Mouse (Mus musculus) liver, embryonic 14.5 days (tissue): ENCODE data around the gene Cemip2.

Experiments
- CTCF ChIP-seq: IDR thresholded peaks from 2 replicates; pipeline ENCODE4 v1.5.1; 2016; ENCODE audit warnings: antibody characterized with exemption, low read depth, control low read depth
- EP300 ChIP-seq: IDR thresholded peaks from 2 replicates; pipeline ENCODE4 v1.6.1; 2016; ENCODE audit warnings: antibody characterized with exemption, low read depth

- TF ChIP-seq CTCF (no peak), EP300 (no peak)
These were observed 55.4 kb downstream of the Cemip2 start for GRCm38 (mm10) chr19:21833416-21833992.
